Mouse (Mus musculus): Measurements from ENCODE around the gene Epo. TPM values are rescaled to one million over a fixed set of nuclear protein-coding genes. Genes with fewer than 3 reads are reported as not detected.
A peak's percentile ranks its signal among the peaks of the same experiment; 100 is the strongest.

The Epo gene
- polyA plus RNA-seq, 1 experiment: not detected

GRCm38 (mm10) chr5:137519691-137520550 is 13.1 kb downstream of the Epo start:
- Histone ChIP-seq H3K4me3 (ENCODE audit: control insufficient read depth, low read depth, low read length) (no peak overlapping the region), H3K4me1 (ENCODE audit: control insufficient read depth, insufficient read depth, low read length) (no peaks in the 10 kb centered on the region), H3K36me3 (ENCODE audit: control insufficient read depth, insufficient read depth, low read length) (peaks cover 3% of the 10 kb centered on the region; the same call in 1 of the 2 replicates), H3K27me3 (ENCODE audit: control insufficient read depth, insufficient read depth, low read length) (no peaks in the 10 kb centered on the region), H3K27ac (ENCODE audit: control insufficient read depth, insufficient read depth, low read depth, low read length) (no peak overlapping the region)
- no peak for TF ChIP-seq POLR2A (IDR thresholded peaks at IDR 0.05; ENCODE audit: control insufficient read depth, low read depth, low read length)
- TF ChIP-seq CTCF (IDR thresholded peaks at IDR 0.05; ENCODE audit: control insufficient read depth, insufficient read depth, insufficient replicate concordance, low read depth, low read length): no peak

GRCm38 (mm10) chr5:137518436-137518835 is 14.6 kb downstream of the Epo start, which contains the start of gene Gigyf1:
Gene Gigyf1 (plus strand): TSS chr5:137518548.
- no peak within 1 kb of the TSS for H3K27ac ChIP-seq (ENCODE audit: control insufficient read depth, insufficient read depth, low read depth, low read length)
- no peaks in the 10 kb centered on the region for H3K27me3 ChIP-seq (ENCODE audit: control insufficient read depth, insufficient read depth, low read length)
- H3K4me3 ChIP-seq (ENCODE audit: control insufficient read depth, low read depth, low read length): no peak within 1 kb of the TSS
- TF ChIP-seq POLR2A (IDR thresholded peaks at IDR 0.05; ENCODE audit: control insufficient read depth, low read depth, low read length) (no peak), CTCF (IDR thresholded peaks at IDR 0.05; ENCODE audit: control insufficient read depth, insufficient read depth, insufficient replicate concordance, low read depth, low read length) (peak; percentile 42; the same call in 1 of the 2 replicates)
- H3K4me1 ChIP-seq (ENCODE audit: control insufficient read depth, insufficient read depth, low read length): no peaks in the 10 kb centered on the region
- peaks cover 3% of the 10 kb centered on the region; the same call in 1 of the 2 replicates for H3K36me3 ChIP-seq (ENCODE audit: control insufficient read depth, insufficient read depth, low read length)

GRCm38 (mm10) chr5:137514811-137515210 is 18.2 kb downstream of the Epo start:
- Histone ChIP-seq H3K4me3 (ENCODE audit: control insufficient read depth, low read depth, low read length) (no peak overlapping the region), H3K4me1 (ENCODE audit: control insufficient read depth, insufficient read depth, low read length) (no peaks in the 10 kb centered on the region; the same call in 1 of the 2 replicates), H3K27me3 (ENCODE audit: control insufficient read depth, insufficient read depth, low read length) (no peaks in the 10 kb centered on the region), H3K27ac (ENCODE audit: control insufficient read depth, insufficient read depth, low read depth, low read length) (no peak overlapping the region), H3K36me3 (ENCODE audit: control insufficient read depth, insufficient read depth, low read length) (no peaks in the 10 kb centered on the region)
- TF ChIP-seq CTCF (IDR thresholded peaks at IDR 0.05; ENCODE audit: control insufficient read depth, insufficient read depth, insufficient replicate concordance, low read depth, low read length): no peak
- no peak for TF ChIP-seq POLR2A (IDR thresholded peaks at IDR 0.05; ENCODE audit: control insufficient read depth, low read depth, low read length)

- H3K4me1 ChIP-seq (ENCODE audit: control insufficient read depth, insufficient read depth, low read length): no peaks in the 10 kb centered on the region; the same call in none of the 2 replicates
- no peak overlapping the region for H3K27ac ChIP-seq (ENCODE audit: control insufficient read depth, insufficient read depth, low read depth, low read length)
- TF ChIP-seq POLR2A (IDR thresholded peaks at IDR 0.05; ENCODE audit: control insufficient read depth, low read depth, low read length) (no peak), CTCF (IDR thresholded peaks at IDR 0.05; ENCODE audit: control insufficient read depth, insufficient read depth, insufficient replicate concordance, low read depth, low read length) (no peak)
- H3K27me3 ChIP-seq (ENCODE audit: control insufficient read depth, insufficient read depth, low read length): no peaks in the 10 kb centered on the region
- no peak overlapping the region for H3K4me3 ChIP-seq (ENCODE audit: control insufficient read depth, low read depth, low read length)
- H3K36me3 ChIP-seq (ENCODE audit: control insufficient read depth, insufficient read depth, low read length): no peaks in the 10 kb centered on the region
These were observed 18.9 kb downstream of the Epo start for GRCm38 (mm10) chr5:137513951-137514721.

GRCm38 (mm10) chr5:137512847-137513794 is 19.9 kb downstream of the Epo start:
- H3K27ac ChIP-seq (ENCODE audit: control insufficient read depth, insufficient read depth, low read depth, low read length): no peak overlapping the region
- H3K36me3 ChIP-seq (ENCODE audit: control insufficient read depth, insufficient read depth, low read length): no peaks in the 10 kb centered on the region
- no peak overlapping the region for H3K4me3 ChIP-seq (ENCODE audit: control insufficient read depth, low read depth, low read length)
- TF ChIP-seq POLR2A (IDR thresholded peaks at IDR 0.05; ENCODE audit: control insufficient read depth, low read depth, low read length): no peak
- peak; percentile 33; the same call in 1 of the 2 replicates for TF ChIP-seq CTCF (IDR thresholded peaks at IDR 0.05; ENCODE audit: control insufficient read depth, insufficient read depth, insufficient replicate concordance, low read depth, low read length)
- H3K27me3 ChIP-seq (ENCODE audit: control insufficient read depth, insufficient read depth, low read length): no peaks in the 10 kb centered on the region
- H3K4me1 ChIP-seq (ENCODE audit: control insufficient read depth, insufficient read depth, low read length): no peaks in the 10 kb centered on the region; the same call in none of the 2 replicates

GRCm38 (mm10) chr5:137511706-137512105 is 21.3 kb downstream of the Epo start:
- Histone ChIP-seq H3K4me3 (ENCODE audit: control insufficient read depth, low read depth, low read length) (peak overlapping the region; percentile 75), H3K27ac (ENCODE audit: control insufficient read depth, insufficient read depth, low read depth, low read length) (no peak overlapping the region), H3K4me1 (ENCODE audit: control insufficient read depth, insufficient read depth, low read length) (no peaks in the 10 kb centered on the region; the same call in none of the 2 replicates), H3K36me3 (ENCODE audit: control insufficient read depth, insufficient read depth, low read length) (no peaks in the 10 kb centered on the region), H3K27me3 (ENCODE audit: control insufficient read depth, insufficient read depth, low read length) (no peaks in the 10 kb centered on the region)
- TF ChIP-seq POLR2A (IDR thresholded peaks at IDR 0.05; ENCODE audit: control insufficient read depth, low read depth, low read length) (no peak), CTCF (IDR thresholded peaks at IDR 0.05; ENCODE audit: control insufficient read depth, insufficient read depth, insufficient replicate concordance, low read depth, low read length) (no peak)
